Mouse (Mus musculus): Measurements from ENCODE around the gene Mettl16.

DNA sequence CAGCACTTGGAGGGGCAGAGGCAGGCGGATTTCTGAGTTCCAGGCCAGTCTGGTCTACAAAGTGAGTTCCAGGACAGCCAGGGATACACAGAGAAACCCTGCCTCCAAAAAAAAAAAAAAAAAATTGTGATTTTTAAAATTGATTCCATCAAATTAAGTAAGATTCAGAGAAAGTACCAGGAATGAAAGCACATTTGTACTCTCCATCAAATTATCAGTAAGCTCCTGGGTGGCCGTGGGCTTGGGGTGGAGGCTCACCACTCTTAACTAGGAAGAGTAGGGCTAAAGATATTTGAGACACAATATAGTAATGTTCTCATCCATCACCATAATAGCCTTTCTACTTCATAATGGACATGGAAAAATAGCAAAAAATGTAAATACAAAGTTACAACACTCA lies 49.5 kb upstream of the Mettl16 start:
- no peak for TF ChIP-seq EP300 (IDR thresholded peaks at IDR 0.05; ENCODE audit: low read depth)
- TF ChIP-seq CTCF (IDR thresholded peaks at IDR 0.05; ENCODE audit: low read depth) = no peak
